Comparison of ENCODE assay signal across 9 mouse cellular contexts in the genomic region with DNA sequence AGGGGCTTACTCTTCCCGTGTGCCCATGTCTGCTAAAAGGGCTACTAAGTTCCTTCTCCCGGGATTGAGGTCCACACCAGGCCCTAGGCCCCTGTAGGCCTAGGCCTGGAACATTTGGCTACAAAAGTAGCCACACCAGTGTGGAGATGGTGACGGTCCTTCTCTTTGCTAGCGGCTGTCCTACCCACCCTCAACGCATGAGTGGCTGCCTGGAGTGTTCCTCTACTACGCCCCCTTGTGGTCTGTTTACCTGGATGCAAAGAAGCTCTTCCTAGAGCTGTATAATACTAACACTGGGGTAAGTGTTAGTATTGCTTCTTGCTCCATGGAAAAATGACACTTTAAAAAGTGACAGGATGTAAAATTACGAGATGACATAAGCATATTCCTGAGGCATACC.
DNase-seq lines count a peak whose midpoint lies in the region; ATAC-seq and TF ChIP-seq lines count a peak whose summit lies in the region.
"Had no signal": no experiment of that assay in that cellular context is flagged by ENCODE, and none has a peak within 500 bp of the region (broad histone marks: within the 10 kb centered on the region; RNA-seq: fewer than 3 reads in every experiment).

No protein-coding gene starts in this region.

- H3K4me1 ChIP-seq in heart, postnatal 0 days (ENCODE audit: control insufficient read depth, insufficient read depth) = peaks cover 24% of the 10 kb centered on the region
- H3K4me1 ChIP-seq in heart, embryonic 10.5 days = peaks cover 45% of the 10 kb centered on the region
- no peaks in the 10 kb centered on the region for H3K4me1 ChIP-seq in CH12.LX (ENCODE audit: control insufficient read depth in 1 of 2, insufficient read depth in 2 of 2)
- H3K4me1 ChIP-seq in hindbrain, embryonic 12.5 days = peaks cover 36% of the 10 kb centered on the region

- in situ Hi-C loops in CH12.LX (cut with MboI; ENCODE audit: low pct_ligation_motif_present, low pct_unique_long_range_greater_than_20kb, low sequenced_read_pairs) = no loop called here

- TF ChIP-seq POLR2A in CH12.LX (IDR thresholded peaks at IDR 0.05; ENCODE audit: low read depth, low read length) = no peak
- no peak for TF ChIP-seq POLR2A in brain, embryonic 14.5 days (IDR thresholded peaks at IDR 0.05; ENCODE audit: borderline replicate concordance, extremely low read depth, insufficient read depth, insufficient read length, poor library complexity, severe bottlenecking)

- H3K36me3 ChIP-seq in heart, postnatal 0 days (replicated peaks; ENCODE audit: control insufficient read depth, insufficient read depth, low read length) = no peaks in the 10 kb centered on the region
- H3K36me3 ChIP-seq in heart, embryonic 10.5 days = peaks cover 8% of the 10 kb centered on the region; the same call in 1 of the 2 replicates
- H3K36me3 ChIP-seq in CH12.LX (replicated peaks in 1 of 2; ENCODE audit: control insufficient read depth in 1 of 2, insufficient read depth in 1 of 2, low read length in 1 of 2) = no peaks in the 10 kb centered on the region
- no peaks in the 10 kb centered on the region for H3K36me3 ChIP-seq in hindbrain, embryonic 12.5 days
- H3K36me3 ChIP-seq: midbrain, embryonic 12.5 days had no signal

- no peaks in the 10 kb centered on the region for H3K79me2 ChIP-seq in CH12.LX (replicated peaks; ENCODE audit: control insufficient read depth, extremely low read depth, insufficient read depth, poor library complexity, severe bottlenecking)

- TF ChIP-seq RAD21 in CH12.LX (IDR thresholded peaks at IDR 0.05; ENCODE audit: low read depth, low read length) = peak; percentile 6

- no peak overlapping the region for H3K4me3 ChIP-seq in heart, postnatal 0 days (ENCODE audit: low read depth, low read length)
- H3K4me3 ChIP-seq in heart, embryonic 10.5 days = no peak overlapping the region
- no peak overlapping the region for H3K4me3 ChIP-seq in CH12.LX (replicated peaks in 1 of 3; ENCODE audit: low read depth in 2 of 3, low read length in 2 of 3, poor library complexity in 1 of 3)
- H3K4me3 ChIP-seq in hindbrain, embryonic 12.5 days = no peak overlapping the region
- H3K4me3 ChIP-seq: midbrain, embryonic 12.5 days had no signal

- no peaks in the 10 kb centered on the region for H3K9me3 ChIP-seq in heart, postnatal 0 days (replicated peaks; ENCODE audit: control insufficient read depth, low read length)
- H3K9me3 ChIP-seq in heart, embryonic 10.5 days = no peaks in the 10 kb centered on the region
- no peaks in the 10 kb centered on the region for H3K9me3 ChIP-seq in CH12.LX (replicated peaks; ENCODE audit: low read length)
- H3K9me3 ChIP-seq in hindbrain, embryonic 12.5 days (replicated peaks) = no peaks in the 10 kb centered on the region
- H3K9me3 ChIP-seq: midbrain, embryonic 12.5 days had no signal

- no peak overlapping the region for H3K27ac ChIP-seq in heart, postnatal 0 days (ENCODE audit: low read depth)
- H3K27ac ChIP-seq in heart, embryonic 10.5 days = no peak overlapping the region
- H3K27ac ChIP-seq in CH12.LX (ENCODE audit: insufficient read depth, low read depth) = no peak overlapping the region
- H3K27ac ChIP-seq in hindbrain, embryonic 12.5 days = no peak overlapping the region
- H3K27ac ChIP-seq: midbrain, embryonic 12.5 days had no signal

- H3K27me3 ChIP-seq in heart, postnatal 0 days (ENCODE audit: control insufficient read depth, insufficient read depth, low read length) = no peaks in the 10 kb centered on the region
- H3K27me3 ChIP-seq in heart, embryonic 10.5 days (ENCODE audit: insufficient read depth, poor library complexity, severe bottlenecking) = peaks cover 18% of the 10 kb centered on the region
- no peaks in the 10 kb centered on the region for H3K27me3 ChIP-seq in CH12.LX (replicated peaks)
- peaks cover 26% of the 10 kb centered on the region for H3K27me3 ChIP-seq in hindbrain, embryonic 12.5 days

- dilution Hi-C loops in CH12.LX (cut with MboI; ENCODE audit: extremely low pct_ligation_motif_present, extremely low pct_unique_long_range_greater_than_20kb, low sequenced_read_pairs) = no loop called here

- no peak overlapping the region for H3K9ac ChIP-seq in heart, postnatal 0 days (replicated peaks; ENCODE audit: low read depth, low read length)
- no peak overlapping the region for H3K9ac ChIP-seq in CH12.LX (ENCODE audit: insufficient read depth, low read depth)
- no peak overlapping the region for H3K9ac ChIP-seq in hindbrain, embryonic 12.5 days
- H3K9ac ChIP-seq: midbrain, embryonic 12.5 days had no signal

- no peak for TF ChIP-seq EP300 in heart, postnatal 0 days (IDR thresholded peaks at IDR 0.05; ENCODE audit: low read depth)
- no peak for TF ChIP-seq EP300 in CH12.LX (IDR thresholded peaks at IDR 0.05; ENCODE audit: low read length)

- ATAC-seq in heart, postnatal 0 days (ENCODE audit: insufficient read depth, low read depth) = no peak
- ATAC-seq in neutrophil, adult 5-6 weeks (ENCODE audit: extremely low read depth, insufficient number of reproducible peaks, low FRiP score, poor library complexity, severe bottlenecking) = peak; percentile 25; the same call in 1 of the 2 replicates
- ATAC-seq in hindbrain, embryonic 12.5 days (ENCODE audit: low FRiP score) = no peak

- DNase-seq in heart, postnatal 0 days (ENCODE audit: low spot score) = no peak
- no peak for DNase-seq in heart, embryonic 10.5 days (ENCODE audit: low spot score)
- DNase-seq in CH12.LX (ENCODE audit: extremely low read depth) = peak; percentile 24
- DNase-seq in brain, embryonic 14.5 days (ENCODE audit: low read depth) = peak; percentile 46
- DNase-seq in kidney, postnatal 14 days = peak; percentile 48
- DNase-seq in urinary bladder, postnatal 4 days (ENCODE audit: low spot score in 2 of 2) = no peak

- H3K4me2 ChIP-seq in heart, postnatal 0 days (ENCODE audit: low read depth, low read length) = no peak overlapping the region; the same call in 1 of the 2 replicates
- H3K4me2 ChIP-seq in CH12.LX (ENCODE audit: insufficient read depth, low read depth, poor library complexity, severe bottlenecking) = no peak overlapping the region
- no peak overlapping the region for H3K4me2 ChIP-seq in hindbrain, embryonic 12.5 days (replicated peaks)
- H3K4me2 ChIP-seq: midbrain, embryonic 12.5 days had no signal

- 55% methylated on average over 7 of the region's 7 CpGs for WGBS in heart, postnatal 0 days
- WGBS in heart, embryonic 10.5 days = 43% methylated on average over 7 of the region's 7 CpGs
- WGBS in hindbrain, embryonic 12.5 days = 56% methylated on average over 7 of the region's 7 CpGs

- TF ChIP-seq CTCF in heart, postnatal 0 days (IDR thresholded peaks at IDR 0.05; ENCODE audit: low read depth) = peak; percentile 51
- TF ChIP-seq CTCF in CH12.LX (conservative IDR thresholded peaks at IDR 0.05 in 1 of 2, IDR thresholded peaks at IDR 0.05 in 1 of 2; ENCODE audit: low read depth in 2 of 2, low read length in 2 of 2) = peak; percentile 10 to 51; a peak in 2 of 4 replicates
- peak; percentile 39; the same call in 1 of the 2 replicates for TF ChIP-seq CTCF in brain, embryonic 14.5 days (IDR thresholded peaks at IDR 0.05; ENCODE audit: borderline replicate concordance, extremely low read depth, insufficient read depth, insufficient read length)

TF ChIP-seq in CH12.LX, 34 proteins besides CTCF, POLR2A, EP300 and RAD21:
- no peak for TF ChIP-seq ZMIZ1 (IDR thresholded peaks at IDR 0.05; ENCODE audit: low read depth, low read length)
- TF ChIP-seq CHD2 (IDR thresholded peaks at IDR 0.05; ENCODE audit: low read length) = no peak
- TF ChIP-seq ZNF384 (IDR thresholded peaks at IDR 0.05; ENCODE audit: low read depth, low read length) = no peak
- no peak for TF ChIP-seq TCF12 (IDR thresholded peaks at IDR 0.05; ENCODE audit: low read depth, low read length)
- no peak for TF ChIP-seq MEF2A (IDR thresholded peaks at IDR 0.05; ENCODE audit: borderline replicate concordance, low read depth, low read length)
- TF ChIP-seq POLR2AphosphoS2 (IDR thresholded peaks at IDR 0.05; ENCODE audit: low read depth, low read length) = no peak
- peak; percentile 48 for TF ChIP-seq SMC3 (IDR thresholded peaks at IDR 0.05; ENCODE audit: low read depth, low read length)
- no peak for TF ChIP-seq USF1 (IDR thresholded peaks at IDR 0.05; ENCODE audit: low read depth, low read length)

Comparison
In these comparisons a context has a peak if more than half of its experiments do, and no peak if none do; other contexts are left out.
1. DNase-seq: peak in CH12.LX (single experiment), brain, embryonic 14.5 days (single experiment) and kidney, postnatal 14 days (single experiment); none in heart, postnatal 0 days (single experiment), heart, embryonic 10.5 days (single experiment) and urinary bladder, postnatal 4 days (0 of 2).
2. Peak in every context shown above with its lines, with median percentiles within 50 percentile points of each other: CTCF ChIP-seq.